Mouse (Mus musculus): ENCODE results near the gene Dhx29. TPM values are rescaled to one million over a fixed set of nuclear protein-coding genes. Genes with fewer than 3 reads are reported as not detected.
A peak's percentile ranks its signal among the peaks of the same experiment; 100 is the strongest.
"Not testable (repeated sequence)": the region's sequence is repeated elsewhere in the genome, so short reads cannot be mapped to it uniquely, and the experiment has no call there.

The Dhx29 gene
- total RNA-seq, 4 experiments from 2014 or later, result 18.3 to 22.2 (median 19.1) TPM

DNA sequence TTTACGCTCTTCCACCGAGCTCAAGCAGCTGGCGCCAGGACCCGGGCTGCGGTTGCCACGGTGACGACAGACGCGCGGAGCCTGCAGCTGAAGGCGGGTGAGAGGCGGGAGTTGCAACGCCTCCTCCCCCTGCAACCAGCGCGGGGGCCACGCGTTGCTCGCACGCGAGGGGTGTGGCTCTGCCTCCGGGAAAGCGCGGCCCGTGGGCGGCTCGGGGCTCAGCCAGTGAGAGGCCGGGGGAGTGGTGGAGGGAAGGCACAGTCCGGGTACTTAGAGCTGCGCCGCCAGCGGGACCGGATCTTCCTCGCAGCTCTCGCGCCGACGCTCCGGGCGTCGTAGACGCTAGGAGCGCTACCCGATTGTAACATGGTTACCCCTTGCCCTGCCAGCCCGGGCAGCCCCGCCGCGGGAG, 60.3 kb downstream of the Dhx29 start, which contains the start of gene Ccno:
Ccno (plus strand) TSS at position 271 of the 412 bp plus-strand sequence.
- DNase-seq, result peak; percentile 97

DNA sequence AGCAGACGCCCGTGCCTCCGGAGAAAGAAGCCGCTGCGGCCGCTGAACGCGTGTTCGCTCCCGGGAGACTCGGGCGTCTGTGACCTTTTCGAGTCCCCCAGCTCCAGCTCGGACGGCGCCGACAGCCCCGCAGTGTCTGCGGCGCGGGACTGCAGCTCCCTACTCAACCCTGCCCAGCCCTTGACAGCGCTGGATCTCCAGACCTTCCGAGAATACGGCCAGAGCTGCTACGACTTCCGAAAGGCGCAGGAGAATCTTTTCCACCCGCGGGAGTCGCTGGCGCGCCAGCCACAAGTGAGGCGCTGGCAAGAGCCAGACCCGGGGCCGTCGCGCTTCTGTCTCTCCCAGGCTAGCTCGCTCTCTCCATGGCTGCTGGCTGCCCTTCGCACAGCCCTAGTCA, 60.7 kb downstream of the Dhx29 start:
- DNase-seq, result no peak

DNA sequence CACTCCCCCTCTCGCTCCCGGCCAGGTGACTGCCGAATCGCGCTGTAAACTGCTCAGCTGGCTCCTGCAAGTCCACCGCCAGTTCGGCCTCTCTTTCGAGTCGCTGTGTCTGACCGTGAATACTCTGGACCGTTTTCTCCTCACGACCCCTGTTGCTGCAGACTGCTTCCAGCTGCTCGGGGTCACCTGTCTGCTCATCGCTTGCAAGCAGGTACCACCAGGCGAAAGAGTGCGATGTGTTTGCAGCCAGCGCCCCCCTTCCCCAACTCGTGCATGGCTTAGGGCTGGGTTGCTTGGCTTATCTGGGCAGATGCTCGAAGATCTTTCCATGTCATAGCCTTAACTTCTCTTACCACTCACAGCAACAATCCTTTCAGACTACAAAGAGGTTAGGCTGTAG, 61.6 kb downstream of the Dhx29 start:
- no peak for DNase-seq

DNA sequence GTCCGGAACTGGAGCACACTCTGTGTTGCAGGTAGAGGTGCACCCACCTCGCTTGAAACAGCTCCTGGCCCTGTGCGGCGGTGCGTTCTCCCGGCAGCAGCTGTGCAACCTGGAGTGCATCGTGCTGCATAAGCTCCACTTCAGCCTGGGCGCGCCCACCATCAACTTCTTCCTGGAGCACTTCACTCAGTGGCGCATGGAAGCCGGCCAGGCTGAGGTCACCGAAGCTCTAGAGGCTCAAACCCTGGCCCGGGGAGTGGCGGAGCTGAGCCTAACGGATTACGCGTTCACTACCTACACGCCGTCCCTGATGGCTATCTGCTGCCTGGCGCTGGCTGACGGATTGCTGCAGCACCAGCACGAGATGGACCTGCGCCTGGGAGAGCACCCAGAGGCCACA, 62.3 kb downstream of the Dhx29 start:
- no peak for DNase-seq

DNA sequence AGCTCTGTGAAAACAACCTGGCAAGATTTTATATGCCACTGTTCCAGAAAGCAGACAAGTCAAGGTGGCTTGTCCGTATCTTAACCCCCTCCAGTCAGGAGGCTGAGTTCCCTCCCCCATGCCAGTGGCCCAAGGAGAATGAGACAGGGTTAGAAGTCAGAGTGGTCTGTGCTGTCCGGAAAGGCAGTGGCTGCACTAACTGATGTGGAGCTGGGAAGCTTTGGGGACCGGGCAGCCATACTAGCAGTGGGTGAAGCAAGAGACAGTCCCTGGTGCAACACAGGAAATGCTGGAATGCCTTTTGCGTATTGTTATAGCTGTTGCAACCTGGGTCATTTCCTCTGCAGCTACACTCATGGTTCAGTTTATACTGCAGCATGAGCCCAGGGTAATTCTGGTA, 63.1 kb downstream of the Dhx29 start:
- no peak for DNase-seq

DNA sequence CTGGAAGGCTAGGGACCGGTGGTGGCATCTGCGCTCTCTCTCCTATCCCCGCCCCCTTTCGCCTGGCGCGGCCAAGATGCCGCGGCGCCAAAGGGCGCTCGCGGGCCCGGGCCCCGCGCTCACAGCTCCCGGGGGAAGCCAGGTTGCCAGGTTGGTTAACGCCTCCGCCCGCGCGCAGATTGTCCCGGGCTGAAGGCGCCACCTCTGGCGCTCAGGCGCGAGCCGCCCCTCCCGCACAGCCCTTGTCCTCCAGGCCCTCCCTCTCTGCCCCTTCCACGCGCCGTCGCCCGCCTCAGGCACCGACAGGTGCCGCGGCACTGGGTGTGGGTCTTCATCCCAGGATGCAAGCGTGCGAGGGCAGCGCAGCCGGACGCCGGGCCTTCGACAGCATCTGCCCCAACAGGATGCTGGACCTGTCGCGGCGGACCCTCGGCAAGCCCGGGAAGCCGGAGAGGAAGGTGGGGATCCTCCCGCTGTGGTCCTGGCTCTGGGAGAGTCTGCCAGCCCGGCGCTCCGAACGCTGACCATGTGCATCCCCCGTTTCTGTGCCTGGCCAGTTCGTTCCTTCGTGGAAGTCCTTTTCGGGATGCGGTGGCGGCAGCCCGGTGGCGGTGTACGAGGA, 66.4 kb downstream of the Dhx29 start, which contains the start of gene Mcidas:
Mcidas (plus strand) TSS at position 315 of the 622 bp plus-strand sequence.
- DNase-seq, result no peak

DNA sequence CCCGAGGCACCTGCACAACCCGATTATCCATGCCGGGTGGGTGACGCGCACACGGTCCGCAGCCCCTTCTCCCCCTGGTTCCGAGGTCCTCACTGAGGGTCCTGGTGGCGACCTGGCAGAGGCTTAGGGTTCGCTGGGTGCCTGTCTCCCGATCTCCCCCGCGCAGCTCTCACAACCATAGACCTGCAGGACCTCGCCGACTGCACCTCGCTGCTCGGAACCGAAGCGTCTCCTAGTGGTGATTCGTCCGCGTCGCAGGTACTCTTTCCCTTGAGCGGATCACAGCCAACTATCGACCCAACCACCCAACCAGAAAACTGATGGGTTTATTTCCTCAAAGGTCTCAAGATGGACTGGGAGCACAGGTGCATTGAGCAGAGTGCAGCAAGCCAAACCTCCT, 66.9 kb downstream of the Dhx29 start:
- DNase-seq, result peak; percentile 33

DNA sequence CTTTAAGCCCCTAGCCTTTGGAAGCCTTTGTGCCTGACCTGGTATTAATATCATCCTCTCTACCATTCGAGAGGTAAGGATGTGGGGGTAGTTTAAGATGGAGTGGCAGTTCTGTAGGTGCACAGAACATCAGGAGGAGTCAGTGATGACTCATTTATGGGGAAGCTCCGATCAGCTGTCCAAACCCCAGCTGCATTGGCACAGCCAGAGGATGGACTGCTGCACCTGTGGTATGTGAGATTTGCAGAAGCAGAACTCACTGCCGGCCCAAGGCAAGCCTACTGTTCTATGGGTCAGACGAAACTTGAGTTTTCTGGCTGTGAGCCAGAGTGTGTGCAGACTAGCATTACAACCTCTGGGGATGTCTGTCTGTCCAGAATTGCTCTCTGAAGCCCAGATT, 69.2 kb downstream of the Dhx29 start:
- no peak for DNase-seq

DNA sequence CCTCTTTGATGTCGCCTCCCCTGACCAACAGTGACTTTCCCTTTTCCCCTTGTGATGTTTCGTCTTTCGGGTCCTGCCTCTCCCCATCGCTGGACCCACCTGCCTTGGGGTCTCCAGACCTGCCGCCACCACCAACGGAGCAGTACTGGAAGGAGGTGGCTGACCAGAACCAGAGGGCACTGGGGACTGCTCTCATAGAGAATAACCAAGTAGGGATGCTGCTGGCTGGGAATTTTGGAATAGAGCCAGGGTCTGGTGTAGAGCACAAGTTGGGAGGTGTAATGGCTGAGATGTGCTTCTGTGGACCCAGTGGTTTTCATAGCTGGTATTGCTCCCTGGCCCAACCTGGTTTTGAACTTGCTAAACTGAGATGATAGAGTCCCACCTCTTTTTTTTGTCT, 70.1 kb downstream of the Dhx29 start:
- DNase-seq, result no peak

DNA sequence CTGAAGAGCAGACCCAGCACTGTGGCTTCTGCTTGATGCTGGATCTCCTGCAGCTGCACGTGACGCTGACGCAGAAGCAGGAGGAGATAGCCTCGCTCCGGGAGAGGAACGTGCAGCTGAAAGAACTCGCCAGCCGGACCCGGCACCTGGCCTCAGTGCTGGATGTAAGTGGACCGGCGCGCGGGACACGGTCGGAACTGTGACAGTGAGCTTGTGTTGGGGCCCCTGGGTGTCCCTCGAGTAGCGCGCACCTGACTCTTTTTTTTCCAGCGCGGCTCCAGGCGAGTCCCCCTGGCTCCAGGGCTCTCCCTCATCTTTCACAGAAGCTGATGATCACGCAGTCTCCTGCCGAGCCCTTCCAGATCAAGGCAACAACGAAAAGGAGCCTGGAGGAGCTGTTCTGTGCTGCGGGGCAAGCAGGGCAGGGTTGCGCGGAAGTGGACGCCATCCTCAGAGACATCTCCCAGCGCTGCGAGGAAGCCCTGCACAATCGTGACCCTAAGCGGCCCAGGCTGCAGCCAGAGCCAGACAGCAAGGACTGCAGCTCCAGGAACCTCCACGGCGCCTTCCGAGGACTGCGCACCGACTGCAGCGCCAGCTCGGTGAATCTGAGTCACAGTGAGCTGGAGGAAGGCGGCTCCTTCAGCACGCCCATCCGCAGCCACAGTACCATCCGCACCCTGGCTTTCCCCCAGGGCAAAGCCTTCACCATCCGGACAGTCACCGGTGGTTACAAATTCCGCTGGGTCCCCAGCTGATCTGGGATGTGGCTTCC, 71.4 kb downstream of the Dhx29 start:
- peak; percentile 18 for DNase-seq

DNA sequence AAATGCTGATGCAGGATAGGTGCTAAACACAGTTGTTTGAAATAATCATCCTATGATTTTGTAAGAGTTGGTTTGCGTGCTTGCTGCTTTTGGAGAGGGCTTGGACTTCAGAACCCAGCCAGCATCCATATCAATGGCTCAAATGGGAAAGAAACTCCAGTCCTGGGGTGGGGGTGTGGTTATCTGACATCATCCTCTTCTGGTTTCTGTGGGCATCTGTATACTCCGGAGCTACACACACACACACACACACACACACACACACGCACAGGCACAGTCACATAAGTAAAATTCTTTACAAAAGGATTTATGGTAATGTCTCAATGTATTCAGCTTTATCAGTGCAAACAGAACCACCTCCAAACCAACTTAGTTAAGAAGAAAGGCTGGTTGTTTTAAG, 72.8 kb downstream of the Dhx29 start:
- DNase-seq, result no peak

DNA sequence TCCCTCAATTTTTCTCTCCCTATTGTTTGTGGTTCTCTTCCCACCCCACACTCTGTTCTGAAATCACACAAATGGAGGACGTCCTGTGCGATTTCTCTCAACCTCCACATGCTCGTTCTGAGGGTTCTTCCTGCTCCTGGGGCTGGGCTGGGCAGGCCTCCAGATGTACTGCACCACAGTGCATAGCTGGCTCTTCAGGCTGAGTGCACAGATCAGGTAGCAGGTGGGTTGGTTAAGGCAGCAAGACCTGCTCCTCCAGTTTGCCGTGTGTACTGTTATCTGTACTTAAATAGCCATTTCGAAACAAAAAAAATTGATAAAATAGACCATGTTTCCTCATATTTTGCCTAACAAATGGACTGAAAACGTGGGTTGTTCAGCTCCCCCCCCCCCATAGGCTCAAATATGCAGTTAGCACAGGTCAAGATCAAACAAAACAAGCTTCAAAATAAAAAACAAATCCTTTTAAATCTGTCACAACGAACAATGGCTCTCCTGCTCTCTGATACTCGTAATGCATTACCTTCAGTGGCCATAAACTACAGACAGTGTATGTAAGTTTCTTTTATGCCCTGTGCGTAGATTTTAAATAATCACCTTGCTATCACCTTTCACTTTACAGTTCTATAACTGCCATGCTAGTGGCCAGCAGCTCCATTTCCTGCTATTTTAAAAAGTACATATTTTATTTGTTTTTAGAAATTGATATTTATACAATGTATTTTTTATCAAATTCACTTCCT, 73.5 kb downstream of the Dhx29 start:
- no peak for DNase-seq

DNA sequence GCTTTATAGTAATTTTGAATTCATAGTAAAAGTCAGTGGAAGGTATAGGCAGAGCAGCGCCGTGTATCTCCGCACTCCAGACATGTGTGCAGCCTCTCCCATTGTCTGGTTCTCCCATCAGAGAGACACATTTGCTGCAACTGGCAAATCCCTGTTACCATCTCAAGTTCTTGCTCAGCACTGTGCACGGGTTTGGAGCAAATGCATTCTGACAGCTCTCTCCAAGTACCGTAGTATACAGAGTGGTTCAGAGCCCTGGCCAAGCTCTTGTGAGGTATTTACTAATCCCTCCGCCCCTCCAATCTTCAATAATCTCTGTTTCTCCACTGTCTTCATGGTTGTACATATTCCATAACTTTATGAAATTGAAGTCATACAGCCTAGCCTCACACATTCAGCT, 85.4 kb downstream of the Dhx29 start:
- DNase-seq, result no peak

DNA sequence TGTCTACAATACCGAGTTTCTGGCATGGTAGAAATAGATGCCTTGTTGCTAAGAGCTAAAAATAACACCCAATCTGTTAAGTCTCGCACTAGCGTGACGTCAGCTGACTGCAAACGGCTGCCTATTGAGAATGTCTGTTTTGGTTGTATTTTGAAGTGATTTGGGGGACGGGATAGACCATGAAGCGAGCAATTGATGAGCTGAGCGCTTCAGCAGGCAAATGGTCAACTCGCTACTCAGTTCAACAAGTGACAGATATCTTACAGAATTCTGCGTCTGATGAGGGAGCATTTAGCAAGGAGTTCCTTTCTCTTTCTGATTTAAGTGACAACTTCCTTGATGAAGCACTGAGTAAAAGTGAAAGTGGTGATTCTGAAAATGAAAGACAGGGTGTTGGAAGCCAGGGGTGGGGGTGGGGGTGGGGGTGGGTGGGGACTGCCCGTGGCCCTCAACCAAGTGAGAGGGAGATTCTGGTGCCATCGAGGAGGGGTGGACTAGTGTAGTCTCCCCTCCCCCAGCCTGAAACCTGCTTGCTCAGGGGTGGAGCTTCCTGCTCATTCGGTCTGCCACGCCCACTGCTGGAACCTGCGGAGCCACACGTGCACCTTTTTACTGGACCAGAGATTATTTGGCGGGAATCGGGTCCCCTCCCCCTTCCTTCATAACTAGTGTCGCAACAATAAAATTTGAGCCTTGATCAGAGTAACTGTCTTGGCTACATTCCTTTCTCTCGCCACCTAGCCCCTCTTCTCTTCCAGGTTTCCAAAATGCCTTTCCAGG, 86.1 kb downstream of the Dhx29 start:
- not testable (repeated sequence) for DNase-seq

Other genes with a start within 250 kb of the Dhx29 start
- gene Plpp1, start 126.7 kb upstream of the Dhx29 start, total RNA-seq (2022), result 100 to 1,000 TPM; 229 to 267 (median 248) TPM
- 10 to 100 TPM; 41.7 to 54.6 (median 50.3) TPM for gene Mtrex, start 56 bp upstream of the Dhx29 start, total RNA-seq (2022)
- under 1 TPM; 0.73 to 0.87 (median 0.77) TPM for gene Ccno, start 60.3 kb downstream of the Dhx29 start, total RNA-seq (2022)
- gene Mcidas, start 66.4 kb downstream of the Dhx29 start, total RNA-seq (2022), result under 1 TPM in 1 of 4 experiments, not detected in 3; 0.11 TPM
- gene Cdc20b, start 107.7 kb downstream of the Dhx29 start, total RNA-seq (2022), result not detected
- gene Gpx8, start 119.0 kb downstream of the Dhx29 start, total RNA-seq (2022), result 100 to 1,000 TPM in 2 of 4 experiments, 10 to 100 TPM in 2; 91.6 to 107 (median 101) TPM
- 1 to 10 TPM in 1 of 4 experiments, under 1 TPM in 2, not detected in 1; 0.46 to 1.5 (median 0.77) TPM for gene Gzma, start 173.5 kb downstream of the Dhx29 start, total RNA-seq (2022)

Measured in adrenal gland, adult 8-10 months (tissue).